Mouse (Mus musculus) limb, embryonic 14.5 days (tissue): ENCODE measurements around the gene Dock9. TPM values are rescaled to one million over a fixed set of nuclear protein-coding genes. Genes with fewer than 3 reads are reported as not detected.
A peak's percentile ranks its signal among the peaks of the same experiment; 100 is the strongest.

ENCODE experiments used
- ATAC-seq: fragments of 200-750 bp; cut with Nextera tagmentation; 2 replicates; pipeline ENCODE4 v1.8.0; 2017; ENCODE audit warnings: low read depth, moderate number of reproducible peaks, moderate TSS enrichment; ENCODE audit not compliant: low FRiP score
- DNase-seq: peaks from one replicate; pipeline ENCODE4 v3.0.0-alpha.2; 2015; ENCODE audit warnings: low spot score
- H3K27ac ChIP-seq: fragments of 300-500 bp; sonication (generic); replicated peaks from 2 replicates; pipeline ENCODE4 v1.5.1; 2014; ENCODE audit warnings: low read depth, mild to moderate bottlenecking, low read length, moderate library complexity, mixed read lengths
- H3K27me3 ChIP-seq: fragments of 300-500 bp; sonication (generic); 2 replicates; pipeline ENCODE4 v1.6.1; 2014; ENCODE audit warnings: low read length, mixed read lengths; ENCODE audit not compliant: control insufficient read depth, insufficient read depth
- H3K36me3 ChIP-seq: fragments of 300-500 bp; sonication (generic); 2 replicates; pipeline ENCODE4 v1.6.1; 2014; ENCODE audit warnings: mild to moderate bottlenecking, low read length, moderate library complexity, mixed read lengths; ENCODE audit not compliant: control insufficient read depth, insufficient read depth
- H3K4me1 ChIP-seq: fragments of 300-500 bp; sonication (generic); 2 replicates; pipeline ENCODE4 v1.6.1; 2014; ENCODE audit warnings: antibody characterized with exemption, low read length, mixed read lengths; ENCODE audit not compliant: control insufficient read depth, insufficient read depth
- H3K4me2 ChIP-seq: fragments of 300-500 bp; sonication (generic); replicated peaks from 2 replicates; pipeline ENCODE4 v1.6.1; 2014; ENCODE audit warnings: low read depth, mild to moderate bottlenecking, low read length, moderate library complexity; ENCODE audit not compliant: severe bottlenecking
- H3K4me3 ChIP-seq: fragments of 300-500 bp; sonication (generic); replicated peaks from 2 replicates; pipeline ENCODE4 v1.5.1; 2014; ENCODE audit warnings: low read length
- H3K9ac ChIP-seq: fragments of 300-500 bp; sonication (generic); 2 replicates; pipeline ENCODE4 v1.6.1; 2014; ENCODE audit warnings: mild to moderate bottlenecking, low read depth, low read length, moderate library complexity; ENCODE audit not compliant: severe bottlenecking
- H3K9me3 ChIP-seq: fragments of 300-500 bp; sonication (generic); 2 replicates; pipeline ENCODE4 v1.6.1; 2016; ENCODE audit warnings: low read length; ENCODE audit not compliant: control insufficient read depth
- POLR2A ChIP-seq: fragments of 200-500 bp; IDR thresholded peaks from 2 replicates; pipeline ENCODE4 v1.8.0; 2012; ENCODE audit warnings: inconsistent platforms, mild to moderate bottlenecking, moderate library complexity, borderline replicate concordance; ENCODE audit not compliant: insufficient read depth, insufficient read length; ENCODE audit errors: extremely low read depth
- WGBS: fragments of 180-500 bp; shearing (Covaris S2); extraction: QIAGEN DNeasy Blood & Tissue Kit; methylation state at CpG from one replicate; pipeline ENCODE4 v1.1.7; 2014; 5-methylcytosine and 5-hydroxymethylcytosine counted together
- polyA plus RNA-seq, 2 experiments: library from polyadenylated mRNA; depleted of rRNA in 1 of 2; stranded (reverse) in 1 of 2; unstranded in 1 of 2; fragments of >200 nt; fragmentation: Nextera tagmentation in 1 of 2; extraction: Ambion mirVana in 1 of 2; gene quantifications; 2 replicates each; pipeline versions ENCODE4 v1.2.1 to v1.2.3; 2012 to 2014

The Dock9 gene
- polyA plus RNA-seq, 2 experiments, result 13.8 to 19.7 TPM

DNA sequence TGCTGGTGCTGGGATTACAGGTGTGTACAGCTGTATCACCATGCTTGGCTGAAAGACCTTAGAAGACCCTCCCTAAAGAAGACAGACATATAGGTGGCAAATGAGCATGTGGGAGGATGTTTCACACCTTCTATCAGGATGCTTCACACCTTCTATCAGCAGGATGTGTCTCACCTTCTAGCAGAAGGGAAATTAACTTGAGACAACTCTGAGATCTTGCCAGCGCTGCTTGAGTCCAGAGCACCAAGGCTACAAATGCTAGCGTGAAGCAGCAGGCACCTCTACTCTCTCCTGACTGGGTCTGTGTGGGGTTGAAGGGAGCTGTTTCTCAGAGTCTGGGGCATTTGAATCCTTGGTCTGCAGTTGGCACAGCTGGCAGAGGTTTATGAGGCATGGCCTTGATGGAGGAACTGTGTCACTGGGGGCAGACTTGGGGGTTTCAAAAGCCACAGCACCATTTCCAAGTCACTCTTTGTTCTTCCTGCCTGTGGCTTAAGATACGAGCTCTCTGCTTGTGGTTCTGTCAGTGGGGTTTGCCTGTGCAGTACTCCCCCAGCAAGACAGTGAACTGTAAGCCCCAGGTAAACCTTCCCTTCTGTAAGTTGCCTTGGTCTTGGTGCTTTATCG is 32.3 kb upstream of the Dock9 start:
- Histone ChIP-seq H3K27me3 (no peaks in the 10 kb centered on the region), H3K4me2 (no peak overlapping the region), H3K4me1 (peaks cover 4% of the 10 kb centered on the region; the same call in 1 of the 2 replicates), H3K4me3 (no peak overlapping the region), H3K9me3 (peaks cover 3% of the 10 kb centered on the region; the same call in 1 of the 2 replicates), H3K9ac (no peak overlapping the region), H3K36me3 (no peaks in the 10 kb centered on the region), H3K27ac (no peak overlapping the region)
- DNase-seq, result no peak
- no peak for ATAC-seq
- TF ChIP-seq POLR2A, result no peak
- WGBS, result 83% methylated on average over 4 of the region's 4 CpGs

DNA sequence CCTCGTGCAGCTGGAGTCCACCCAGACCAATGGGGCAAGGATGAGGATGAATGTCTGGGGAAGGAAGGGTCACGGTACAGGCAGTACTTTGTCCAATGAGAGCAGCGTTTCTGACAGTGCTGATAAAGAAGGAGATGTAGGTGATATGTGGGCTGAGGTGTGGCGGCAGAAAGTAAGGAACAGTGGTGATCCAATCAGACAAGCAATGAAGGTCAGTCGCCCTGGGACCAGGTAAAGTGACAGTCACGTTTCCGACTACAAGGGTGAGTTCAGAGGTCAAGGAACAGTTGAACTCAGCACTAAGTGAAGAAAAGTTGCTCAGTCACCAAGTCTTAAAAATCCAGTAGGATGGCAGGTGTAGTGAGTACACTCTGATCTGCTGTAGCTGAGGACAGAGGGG is 29.5 kb upstream of the Dock9 start:
- no peaks in the 10 kb centered on the region for H3K27me3 ChIP-seq
- no peak overlapping the region for H3K9ac ChIP-seq
- no peak for TF ChIP-seq POLR2A
- no peak overlapping the region for H3K4me3 ChIP-seq
- no peak for DNase-seq
- no peak for ATAC-seq
- peaks cover 9% of the 10 kb centered on the region; the same call in 1 of the 2 replicates for H3K4me1 ChIP-seq
- H3K27ac ChIP-seq, result no peak overlapping the region
- WGBS, result 84% methylated on average over 7 of the region's 7 CpGs
- H3K36me3 ChIP-seq, result no peaks in the 10 kb centered on the region
- no peak overlapping the region for H3K4me2 ChIP-seq
- peaks cover 3% of the 10 kb centered on the region; the same call in 1 of the 2 replicates for H3K9me3 ChIP-seq

DNA sequence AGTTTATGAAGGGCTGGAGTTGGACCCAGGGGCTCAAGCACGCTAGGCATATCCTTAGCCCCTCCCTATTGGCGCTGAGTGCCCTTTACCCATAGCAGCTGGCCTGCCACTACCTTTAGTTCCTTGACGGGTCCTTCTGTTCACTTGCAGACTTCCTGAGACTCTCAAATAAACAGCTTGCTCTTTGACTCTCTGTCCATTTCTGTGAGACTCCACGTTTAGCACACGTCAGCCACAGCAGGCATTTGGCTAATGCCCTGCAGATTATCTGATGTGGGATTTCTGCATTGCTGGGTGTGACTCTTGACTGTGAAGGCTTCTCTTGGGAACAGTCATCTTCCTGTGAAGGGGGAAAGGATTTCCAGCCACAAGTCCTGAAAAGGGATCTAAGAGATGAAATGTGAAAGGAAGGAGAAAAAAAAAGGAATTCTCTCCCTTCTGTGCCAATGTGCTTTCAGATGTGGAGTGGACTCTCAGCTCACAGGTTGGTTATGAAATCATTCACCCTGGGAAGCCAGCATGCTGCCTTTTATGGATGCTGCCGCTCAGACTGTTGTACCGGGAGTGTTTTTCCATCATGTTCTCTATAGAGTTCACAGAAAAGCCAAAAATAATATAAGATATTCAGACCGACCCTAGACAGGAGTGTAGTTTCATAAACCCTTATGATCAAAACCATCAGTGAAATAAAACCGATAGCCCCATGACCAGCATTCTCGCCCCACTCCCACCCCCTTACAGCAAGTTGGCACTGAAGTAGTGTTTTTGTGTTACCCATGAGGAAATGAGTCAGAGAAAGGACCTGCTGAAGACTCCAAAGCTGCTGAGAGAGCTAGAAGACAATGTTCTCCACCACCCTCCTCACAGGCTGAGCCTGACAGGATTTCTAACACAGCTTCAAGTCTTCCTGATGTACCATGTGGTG is 28.1 kb upstream of the Dock9 start:
- WGBS, result 56% methylated on average over 10 of the region's 10 CpGs
- no peaks in the 10 kb centered on the region for H3K27me3 ChIP-seq
- peaks cover 3% of the 10 kb centered on the region; the same call in 1 of the 2 replicates for H3K9me3 ChIP-seq
- H3K4me2 ChIP-seq, result no peak overlapping the region
- DNase-seq (peak; percentile 15), ATAC-seq (peak; percentile 19; the same call in 1 of the 2 replicates)
- H3K36me3 ChIP-seq, result no peaks in the 10 kb centered on the region
- peaks cover 9% of the 10 kb centered on the region; the same call in 1 of the 2 replicates for H3K4me1 ChIP-seq
- no peak overlapping the region for H3K4me3 ChIP-seq
- 0 out of 2 replicates have a peak overlapping the region, but pooled peaks have one; percentile 2 for H3K27ac ChIP-seq
- H3K9ac ChIP-seq, result no peak overlapping the region
- no peak for TF ChIP-seq POLR2A

GRCm38 (mm10) chr14:121824322-121825103 is 26.9 kb upstream of the Dock9 start:
- Histone ChIP-seq H3K4me2 (no peak overlapping the region), H3K4me3 (no peak overlapping the region), H3K9me3 (peaks cover 3% of the 10 kb centered on the region; the same call in 1 of the 2 replicates), H3K36me3 (no peaks in the 10 kb centered on the region), H3K9ac (no peak overlapping the region), H3K4me1 (peaks cover 9% of the 10 kb centered on the region; the same call in 1 of the 2 replicates), H3K27me3 (no peaks in the 10 kb centered on the region), H3K27ac (no peak overlapping the region)
- 65% methylated on average over 11 of the region's 11 CpGs for WGBS
- no peak for ATAC-seq
- no peak for DNase-seq
- TF ChIP-seq POLR2A, result no peak

- DNase-seq, result no peak
- 76% methylated on average over 3 of the region's 3 CpGs for WGBS
- no peak for ATAC-seq
- Histone ChIP-seq H3K9me3 (no peaks in the 10 kb centered on the region), H3K9ac (no peak overlapping the region), H3K4me1 (peaks cover 9% of the 10 kb centered on the region; the same call in 1 of the 2 replicates), H3K27me3 (no peaks in the 10 kb centered on the region), H3K4me3 (no peak overlapping the region), H3K36me3 (no peaks in the 10 kb centered on the region), H3K4me2 (no peak overlapping the region), H3K27ac (no peak overlapping the region)
- TF ChIP-seq POLR2A, result no peak
Measured at GRCm38 (mm10) chr14:121822997-121823396, 25.4 kb upstream of the Dock9 start.
